Mouse (Mus musculus): ENCODE measurements around the gene Cldn6.

Gene Cldn6

DNA sequence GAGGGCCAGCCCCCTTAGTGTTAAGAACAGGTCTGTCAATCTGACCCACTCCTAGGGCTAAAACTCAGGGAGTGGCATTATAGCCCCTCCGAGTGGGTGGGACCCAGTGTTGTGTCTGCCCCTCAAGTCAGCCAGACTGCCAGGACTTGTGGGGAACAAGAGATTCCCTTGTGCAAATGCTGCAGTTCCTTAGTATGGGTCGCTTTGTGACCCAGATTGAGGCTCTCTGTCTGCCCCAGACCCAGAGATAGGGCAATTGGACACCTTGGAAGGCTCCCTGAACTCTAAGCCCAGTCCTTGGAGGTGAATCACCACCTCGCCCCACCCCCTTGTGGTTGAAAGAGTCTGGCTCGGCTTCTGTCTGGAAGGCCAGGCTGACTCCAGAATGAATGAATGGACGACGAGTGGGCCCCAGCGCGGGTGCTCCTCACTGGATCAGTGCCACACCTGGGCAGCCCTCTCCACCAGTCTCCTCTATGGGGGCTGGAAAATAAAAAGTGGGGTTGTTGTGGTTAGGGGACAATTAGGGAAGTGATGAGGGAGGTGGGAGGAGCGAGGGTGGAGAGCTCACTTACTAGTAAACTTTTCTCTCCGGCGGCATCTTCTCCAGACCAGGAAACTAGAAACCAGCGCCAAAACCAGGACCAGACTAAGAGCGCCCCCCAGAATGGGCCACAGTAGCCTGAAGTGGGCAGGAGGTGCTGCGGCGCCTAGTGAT lies 3.3 kb upstream of the Cldn6 start:
- peak; percentile 53 to 68 for DNase-seq

DNA sequence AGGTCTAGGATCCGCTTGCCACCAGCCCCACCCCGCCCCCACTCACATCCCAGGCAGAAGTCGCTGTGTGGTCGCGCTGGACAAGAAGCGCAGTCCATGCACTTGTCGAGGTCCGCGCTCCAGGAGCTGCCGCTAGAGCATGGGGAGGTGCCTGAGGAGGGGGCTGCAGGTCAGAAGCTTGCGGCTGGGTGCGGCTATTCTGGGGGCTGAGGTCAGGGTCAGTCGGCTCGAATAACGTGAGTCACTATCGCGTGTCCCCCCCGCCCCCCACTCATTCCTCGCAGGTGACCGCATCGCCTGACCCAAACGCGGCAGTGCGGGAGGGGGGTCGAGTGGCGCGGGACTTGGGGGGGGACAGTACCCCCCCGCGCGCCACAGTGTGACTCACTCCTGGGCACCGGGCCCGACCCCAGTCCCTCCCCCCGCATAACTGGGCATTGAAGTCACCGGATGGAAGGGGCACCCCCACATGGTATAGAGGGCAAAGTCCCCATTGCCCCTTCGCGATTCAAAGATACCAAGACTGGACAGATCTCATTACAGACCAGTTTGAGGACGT lies 2.5 kb upstream of the Cldn6 start:
- peak; percentile 70 for DNase-seq

DNA sequence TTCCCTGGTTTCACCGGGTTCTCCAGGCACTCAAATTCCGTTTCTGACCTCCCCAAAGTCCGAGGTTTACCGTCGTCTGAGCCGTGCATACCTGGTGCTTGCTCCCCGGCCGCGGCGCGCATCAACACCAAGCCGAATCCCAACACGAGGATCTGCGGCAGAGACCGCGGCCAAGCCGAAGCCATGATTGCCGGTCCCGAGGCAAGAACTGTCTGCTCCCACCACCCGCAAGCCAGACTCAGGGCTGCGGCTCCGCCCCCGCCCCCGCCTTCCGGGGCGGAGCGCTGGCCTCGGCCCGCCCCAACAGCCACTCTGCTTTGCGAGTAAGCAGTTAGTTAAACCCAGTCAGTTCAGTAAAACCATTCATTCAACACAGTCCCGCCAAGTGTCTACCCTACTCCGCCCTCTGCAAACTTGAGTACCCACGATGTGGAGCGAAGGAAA lies 1.8 kb upstream of the Cldn6 start, which contains the start of gene Tnfrsf12a:
Gene Tnfrsf12a, minus strand, starts transcription at position 233 of the 444 bp plus-strand sequence.
- DNase-seq: peak; percentile 89 to 93

DNA sequence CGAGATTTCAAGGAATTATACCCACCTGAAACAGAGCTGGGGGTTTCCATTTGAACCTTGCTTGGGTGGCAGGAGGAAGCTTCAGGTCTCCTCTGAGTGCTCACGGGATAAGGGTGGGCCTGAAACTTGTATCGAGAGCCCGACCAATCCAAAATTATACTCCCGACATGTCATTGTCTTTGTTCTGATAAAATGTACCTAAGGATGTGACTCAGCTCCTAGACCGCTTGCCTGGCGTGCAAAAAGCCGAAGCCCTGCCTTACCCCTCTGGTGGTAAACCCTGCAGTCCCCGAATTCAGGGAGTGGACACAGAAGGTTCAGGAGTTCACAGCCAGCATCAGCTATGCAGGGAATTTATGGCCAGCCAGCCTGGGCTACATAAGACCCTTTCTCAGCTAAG lies 1.3 kb downstream of the Cldn6 start:
- DNase-seq: no peak

- peak in 1 of 2 experiments; percentile 51 for DNase-seq
Observed at GRCm38 (mm10) chr17:23681086-23681485, 2.0 kb downstream of the Cldn6 start.

GRCm38 (mm10) chr17:23682092-23682491 lies 3.0 kb downstream of the Cldn6 start:
- no peak for DNase-seq

DNA sequence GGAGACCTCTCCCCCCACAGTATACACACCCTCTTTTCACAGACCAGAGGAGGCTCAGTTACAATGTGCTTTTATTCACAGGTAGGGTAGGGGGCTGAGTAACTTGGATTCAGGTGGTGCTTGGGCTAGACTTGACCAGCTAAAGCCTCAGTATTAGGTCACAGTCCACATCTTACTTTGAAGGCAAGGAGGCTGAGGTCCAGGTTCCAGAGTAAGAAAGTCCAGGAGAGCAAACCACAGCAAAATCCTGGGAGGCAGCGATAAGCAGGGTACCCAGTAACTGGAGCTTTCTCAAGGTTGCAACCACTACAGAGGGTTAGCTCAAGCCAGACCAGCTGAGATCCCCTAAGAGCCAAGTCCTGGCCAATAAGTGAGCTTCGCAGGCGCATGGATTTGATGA lies 3.5 kb downstream of the Cldn6 start:
- DNase-seq: no peak

- DNase-seq: no peak
Observed at GRCm38 (mm10) chr17:23683226-23683625, 4.2 kb downstream of the Cldn6 start.

- no peak for DNase-seq
Observed at GRCm38 (mm10) chr17:23683856-23684672, 5.0 kb downstream of the Cldn6 start, which contains the start of gene Cldn9. Gene Cldn9, minus strand, starts transcription at chr17:23684026.

GRCm38 (mm10) chr17:23694491-23694890 lies 15.4 kb downstream of the Cldn6 start:
- DNase-seq: no peak

DNA sequence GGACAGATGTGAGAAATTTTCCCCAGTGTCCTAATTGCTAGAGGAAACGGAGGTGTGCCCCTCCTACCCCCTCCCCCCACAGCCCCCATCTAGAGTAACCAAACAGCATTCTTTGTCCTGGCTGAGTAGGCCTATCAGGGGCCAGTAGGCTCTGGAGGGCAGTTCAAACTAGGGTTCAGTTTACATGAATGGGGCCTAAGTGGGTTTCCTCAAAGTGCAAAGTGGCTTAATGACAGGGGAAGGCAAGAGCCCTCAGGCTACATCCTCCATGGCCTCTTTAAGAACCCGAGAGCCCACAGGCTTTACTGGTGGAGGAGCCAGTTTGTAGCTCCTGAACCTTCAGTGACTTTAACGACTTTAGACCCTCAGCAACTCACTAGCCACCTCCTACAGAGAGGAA lies 16.8 kb downstream of the Cldn6 start:
- DNase-seq: no peak

- peak; percentile 34 to 56 for DNase-seq
Observed at GRCm38 (mm10) chr17:23699131-23700077, 20.4 kb downstream of the Cldn6 start.

GRCm38 (mm10) chr17:23700079-23700478 lies 21.0 kb downstream of the Cldn6 start:
- peak; percentile 92 to 93 for DNase-seq

DNA sequence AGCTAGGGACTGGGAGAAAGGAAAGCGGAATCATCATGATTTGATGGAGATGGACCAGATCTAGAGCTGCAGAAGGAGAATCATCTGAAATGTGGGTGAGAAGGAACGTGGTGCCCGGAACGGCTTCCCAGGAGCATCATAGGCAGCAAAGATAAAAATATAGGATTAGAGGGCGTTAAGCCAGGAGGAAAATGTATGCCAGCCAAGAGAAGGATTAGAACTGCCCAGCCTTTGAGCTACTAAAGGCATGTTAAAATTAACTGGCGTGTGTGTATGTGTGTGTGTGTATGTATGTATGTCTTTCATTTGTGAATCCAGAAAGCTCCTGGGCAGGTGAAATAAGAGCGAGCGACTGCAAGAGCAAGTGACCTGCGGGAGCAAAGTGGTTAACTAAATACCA lies 24.3 kb downstream of the Cldn6 start:
- DNase-seq: no peak

DNA sequence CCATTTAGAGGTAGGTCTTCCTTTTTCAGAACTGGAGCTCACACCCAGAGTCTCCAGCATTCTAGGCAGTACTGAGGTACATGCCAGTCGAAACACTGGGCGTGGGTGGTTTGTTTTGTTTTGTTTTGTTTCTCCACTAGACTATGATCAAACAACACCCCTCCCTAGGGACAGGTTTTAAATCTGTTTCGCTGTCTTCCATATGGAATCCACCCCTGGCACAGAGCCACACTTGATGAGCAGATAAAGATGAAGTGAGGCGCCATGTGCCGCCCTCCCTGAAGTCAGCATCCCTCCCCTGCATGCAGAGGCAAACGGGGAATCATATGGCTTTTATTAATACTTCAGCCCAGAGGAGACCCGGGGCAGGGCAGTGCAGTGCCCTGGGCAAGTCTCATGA lies 25.7 kb downstream of the Cldn6 start:
- DNase-seq: no peak

GRCm38 (mm10) chr17:23705525-23706104 lies 26.6 kb downstream of the Cldn6 start:
- DNase-seq: no peak

GRCm38 (mm10) chr17:23706212-23706611 lies 27.2 kb downstream of the Cldn6 start:
- peak; percentile 69 to 77 for DNase-seq

DNA sequence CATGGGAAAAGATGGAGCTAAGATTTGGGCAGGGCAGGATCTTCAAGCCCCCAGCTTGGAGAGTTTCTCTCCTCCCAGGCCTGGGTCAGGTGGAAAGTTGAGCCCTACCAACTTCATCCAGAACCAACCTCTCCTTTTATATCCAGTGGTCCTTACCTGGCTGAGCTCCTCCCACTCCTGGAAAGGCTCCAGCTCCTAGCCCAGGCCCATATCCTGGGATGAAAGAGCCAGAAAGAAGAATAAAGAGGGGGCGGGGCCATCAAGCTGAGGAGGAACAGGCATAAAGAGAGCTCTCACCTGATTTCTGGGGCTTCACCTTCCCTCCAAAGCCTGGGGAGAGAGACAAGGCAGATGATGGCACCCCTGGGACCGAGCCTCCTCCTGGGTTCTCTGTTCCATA lies 38.0 kb downstream of the Cldn6 start:
- DNase-seq: no peak

DNA sequence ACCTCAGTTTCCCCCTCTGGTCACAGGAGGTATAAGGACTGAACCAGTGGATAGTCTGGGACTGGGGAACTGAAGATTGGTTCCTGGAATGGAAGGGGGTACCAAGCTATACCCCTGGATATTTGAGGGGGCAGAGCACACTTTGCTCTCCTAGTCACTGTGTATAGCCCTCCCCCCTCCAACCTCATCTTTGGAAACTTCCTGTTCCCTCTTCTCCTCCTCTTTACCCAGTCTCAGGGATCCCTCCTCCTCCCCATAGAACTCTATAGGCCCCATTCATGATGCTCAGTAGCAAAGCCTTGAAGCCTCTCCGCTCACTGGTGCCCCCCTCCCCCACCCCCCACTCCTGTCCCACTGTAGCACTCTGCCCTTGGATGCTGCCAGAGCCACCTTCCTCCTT lies 40.4 kb downstream of the Cldn6 start:
- DNase-seq: no peak

DNA sequence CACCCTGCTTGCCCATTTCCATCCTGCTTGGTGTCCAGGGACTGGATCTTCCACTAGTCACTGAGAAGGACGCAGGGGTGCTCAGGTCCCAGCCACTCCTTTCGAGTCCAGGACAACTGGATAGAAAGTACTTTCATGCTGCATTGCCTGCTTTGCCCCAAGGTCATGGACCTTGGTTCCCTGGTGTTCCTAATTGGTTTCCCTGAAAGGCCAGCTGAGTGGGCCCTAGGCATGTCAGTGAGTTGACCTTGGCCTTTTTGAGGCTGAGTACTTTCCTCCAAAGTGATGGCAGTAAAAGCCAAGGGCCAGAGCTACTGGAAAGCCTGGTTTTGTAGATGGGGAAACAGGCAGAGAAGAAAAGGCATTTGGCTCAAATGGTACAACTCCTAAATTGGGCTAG lies 42.8 kb downstream of the Cldn6 start:
- no peak for DNase-seq

- no peak for DNase-seq
Observed at GRCm38 (mm10) chr17:23722376-23723125, 43.5 kb downstream of the Cldn6 start, which contains the start of gene 1520401A03Rik. Gene 1520401A03Rik, minus strand, starts transcription at chr17:23722783.

Data from lung, postnatal 4 days (tissue).